Mouse (Mus musculus) heart, adult 10 weeks (tissue): Measurements from ENCODE around the gene Clec4b1. TPM values are rescaled to one million over a fixed set of nuclear protein-coding genes. Genes with fewer than 3 reads are reported as not detected.

ENCODE experiments used
- polyA plus RNA-seq: library from polyadenylated mRNA; stranded (reverse); fragments of 350-450 nt; fragmentation: Illumina TruSeq; extraction: RNeasy Lipid Tissue Mini Kit (QIAGEN cat#74804); gene quantifications from one replicate; pipeline ENCODE4 v1.2.3, GENCODE M21; 2014; ENCODE audit warnings: low read depth, low replicate concordance

The Clec4b1 gene
- 0.71 TPM for polyA plus RNA-seq

DNA sequence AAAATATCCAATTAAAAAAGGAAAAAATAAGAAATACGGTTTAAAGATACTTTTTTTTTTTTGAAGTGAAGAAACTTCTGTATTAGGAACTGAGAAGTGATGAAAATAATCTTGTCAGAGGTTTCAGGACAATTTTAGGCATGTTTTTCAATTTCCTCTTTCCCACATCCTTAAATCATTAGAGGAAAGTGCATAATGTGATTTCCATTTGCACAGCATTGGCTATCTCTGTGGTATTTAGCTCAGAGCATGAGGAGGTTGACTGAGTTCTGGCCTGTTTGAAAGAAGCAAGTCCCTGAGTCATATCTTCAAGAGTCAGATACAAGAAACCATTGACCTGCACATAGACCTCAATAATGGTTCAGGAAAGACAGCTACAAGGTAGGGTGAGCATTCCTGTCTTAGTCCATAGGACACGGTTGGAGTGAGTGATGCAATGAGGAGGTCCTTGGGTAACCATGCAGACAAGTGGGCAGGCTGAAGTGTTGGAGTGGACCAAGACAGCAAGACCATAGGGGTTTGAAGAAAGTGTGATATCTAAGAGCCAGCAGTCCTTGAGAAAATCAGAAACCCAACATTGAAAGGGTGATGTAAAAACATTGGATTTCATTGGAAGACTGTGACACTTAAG lies at the start of gene Clec4b1:
TSS of gene Clec4b1 (plus strand) at position 221 of the 631 bp plus-strand sequence.

DNA sequence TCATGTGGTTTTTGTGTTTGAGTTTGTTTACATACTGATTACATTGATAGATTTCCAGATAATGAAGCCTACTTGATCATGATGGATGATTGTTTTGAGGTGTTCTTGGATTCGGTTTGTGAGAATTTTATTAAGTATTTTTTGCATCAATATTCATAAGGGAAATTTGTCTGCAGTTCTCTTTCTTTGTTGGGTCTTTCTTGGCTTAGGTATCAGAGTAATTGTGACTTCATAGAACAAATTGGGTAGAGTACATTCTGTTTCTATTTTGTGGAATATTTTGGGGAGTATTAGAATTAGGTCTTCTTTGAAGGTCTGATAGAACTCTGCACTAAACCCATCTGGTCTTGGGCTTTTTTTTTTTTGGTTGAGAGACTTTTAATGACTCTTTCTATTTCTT lies 56.4 kb downstream of the Clec4b1 start, which contains the start of gene Clec4a2:
TSS of gene Clec4a2 (plus strand) at position 301 of the 400 bp plus-strand sequence.

Other genes with a start within 250 kb of the Clec4b1 start
- 1.7 TPM for gene Slc2a3, start 248.3 kb upstream of the Clec4b1 start, polyA plus RNA-seq
- gene Foxj2, start 230.0 kb upstream of the Clec4b1 start, polyA plus RNA-seq, result 31.6 TPM
- gene C3ar1, start 193.8 kb upstream of the Clec4b1 start, polyA plus RNA-seq, result 2.5 TPM
- gene Necap1, start 175.5 kb upstream of the Clec4b1 start, polyA plus RNA-seq, result 18.4 TPM
- gene Clec4a1, start 128.1 kb upstream of the Clec4b1 start, polyA plus RNA-seq, result 5.1 TPM
- gene Clec4a3, start 97.4 kb upstream of the Clec4b1 start, polyA plus RNA-seq, result 3.4 TPM
- not detected for gene Clec4a4, start 59.6 kb upstream of the Clec4b1 start, polyA plus RNA-seq
- gene Clec4a2, start 56.5 kb downstream of the Clec4b1 start, polyA plus RNA-seq, result 6.6 TPM
- gene Clec4b2, start 122.9 kb downstream of the Clec4b1 start, polyA plus RNA-seq, result not detected
- 2.3 TPM for gene Clec4n, start 179.9 kb downstream of the Clec4b1 start, polyA plus RNA-seq
- 1.0 TPM for gene Clec4d, start 212.1 kb downstream of the Clec4b1 start, polyA plus RNA-seq
- gene Clec4e, start 239.9 kb downstream of the Clec4b1 start, polyA plus RNA-seq, result not detected